Mouse (Mus musculus): ENCODE results near the gene Slc25a29. TPM values are rescaled to one million over a fixed set of nuclear protein-coding genes. Genes with fewer than 3 reads are reported as not detected.

Slc25a29 gene
- polyA plus RNA-seq, 1 experiment = 5.5 TPM

GRCm38 (mm10) chr12:108785161-108785560 lies 50.5 kb downstream of the Slc25a29 start:
- Histone ChIP-seq H3K79me2 (ENCODE audit: control insufficient read depth, insufficient read depth) (peaks cover 64% of the 10 kb centered on the region), H3K79me3 (ENCODE audit: low read depth) (peaks cover 63% of the 10 kb centered on the region), H3K27me3 (ENCODE audit: control insufficient read depth, insufficient read depth, insufficient read length) (no peaks in the 10 kb centered on the region), H3K4me3 (ENCODE audit: insufficient read depth, poor library complexity, severe bottlenecking) (no peak overlapping the region), H3K36me3 (ENCODE audit: control insufficient read depth, insufficient read depth) (peaks cover 9% of the 10 kb centered on the region), H3ac (ENCODE audit: control insufficient read depth, insufficient read length, low read depth) (no peak overlapping the region)
- TF ChIP-seq MYOD1 (IDR thresholded peaks at IDR 0.05; ENCODE audit: control insufficient read depth, insufficient read length, low read depth) = no peak
- no peak for TF ChIP-seq FOSL1 (IDR thresholded peaks at IDR 0.05; ENCODE audit: insufficient read depth, low read length, poor library complexity, severe bottlenecking)
- TF ChIP-seq MAX (IDR thresholded peaks at IDR 0.05) = no peak
- no peak for TF ChIP-seq CTCF (IDR thresholded peaks at IDR 0.05; ENCODE audit: control insufficient read depth, insufficient read depth, insufficient read length)
- no peak for TF ChIP-seq USF1 (IDR thresholded peaks at IDR 0.05; ENCODE audit: low read depth)
- TF ChIP-seq CEBPB (IDR thresholded peaks at IDR 0.05; ENCODE audit: low read depth) = no peak
- no peak for TF ChIP-seq MYOG (IDR thresholded peaks at IDR 0.05; ENCODE audit: control insufficient read depth, extremely low read depth, insufficient read length)

DNA sequence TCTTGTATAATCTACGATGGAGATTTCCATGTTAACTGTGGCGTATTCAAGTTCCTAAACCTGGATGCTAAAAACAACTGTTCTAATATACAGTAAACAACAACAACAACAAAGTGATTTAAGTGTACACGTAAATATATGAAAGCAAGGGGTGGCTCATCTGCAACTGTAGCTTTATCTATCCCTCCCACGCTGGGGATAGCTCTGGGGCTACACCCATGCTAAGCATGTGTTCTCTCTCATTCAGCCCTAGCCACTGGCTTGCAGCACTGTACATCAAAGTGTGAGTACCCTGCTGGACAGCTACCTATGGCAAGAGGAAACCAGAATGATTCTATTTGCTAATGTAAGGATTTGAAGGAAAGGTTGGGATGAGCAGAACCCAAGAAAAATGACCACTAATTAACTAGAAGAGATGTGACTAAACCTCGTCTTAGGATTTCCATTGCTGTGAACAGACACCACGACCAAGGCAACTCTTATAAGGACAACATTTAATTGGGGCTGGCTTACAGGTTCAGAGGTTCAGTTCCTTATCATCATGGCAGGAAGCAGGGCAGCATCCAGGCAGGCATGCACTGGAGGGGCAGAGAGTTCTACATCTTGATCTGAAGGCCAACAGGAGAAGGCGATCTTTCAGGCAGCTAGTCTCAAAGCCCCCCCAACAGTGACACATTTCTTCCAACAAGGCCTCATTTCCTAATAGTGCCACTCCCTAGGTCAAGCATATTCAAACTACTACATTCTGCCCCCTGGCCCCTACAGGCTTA lies 55.4 kb downstream of the Slc25a29 start:
- Histone ChIP-seq H3ac (ENCODE audit: control insufficient read depth, insufficient read length, low read depth) (no peak overlapping the region), H3K79me3 (ENCODE audit: low read depth) (peaks cover 19% of the 10 kb centered on the region), H3K4me3 (ENCODE audit: insufficient read depth, poor library complexity, severe bottlenecking) (no peak overlapping the region), H3K79me2 (ENCODE audit: control insufficient read depth, insufficient read depth) (peaks cover 16% of the 10 kb centered on the region), H3K27me3 (ENCODE audit: control insufficient read depth, insufficient read depth, insufficient read length) (no peaks in the 10 kb centered on the region), H3K36me3 (ENCODE audit: control insufficient read depth, insufficient read depth) (peaks cover 18% of the 10 kb centered on the region)
- no peak for TF ChIP-seq CTCF (IDR thresholded peaks at IDR 0.05; ENCODE audit: control insufficient read depth, insufficient read depth, insufficient read length)
- no peak for TF ChIP-seq FOSL1 (IDR thresholded peaks at IDR 0.05; ENCODE audit: insufficient read depth, low read length, poor library complexity, severe bottlenecking)
- no peak for TF ChIP-seq MAX (IDR thresholded peaks at IDR 0.05)
- TF ChIP-seq USF1 (IDR thresholded peaks at IDR 0.05; ENCODE audit: low read depth) = no peak
- TF ChIP-seq MYOG (IDR thresholded peaks at IDR 0.05; ENCODE audit: control insufficient read depth, extremely low read depth, insufficient read length) = no peak
- no peak for TF ChIP-seq MYOD1 (IDR thresholded peaks at IDR 0.05; ENCODE audit: control insufficient read depth, insufficient read length, low read depth)
- no peak for TF ChIP-seq CEBPB (IDR thresholded peaks at IDR 0.05; ENCODE audit: low read depth)

Small RNA genes within 50 kb of the gene (microRNA-seq; reads per million reads assigned to microRNA genes)
- gene Mir345 (ENCODE audit: borderline microRNAs expressed) = 219 reads per million, percentile 79 among the genes with 10 or more reads in this experiment

Other genes starting within 250 kb of the Slc25a29 start
- 0.22 TPM for gene Degs2, start 133.6 kb downstream of the Slc25a29 start, polyA plus RNA-seq (2012; fragmentation: generic; extraction: Trizol)
- 13.9 TPM for gene Yy1, start 42.9 kb downstream of the Slc25a29 start, polyA plus RNA-seq (2012; fragmentation: generic; extraction: Trizol)
- 2.4 TPM for gene Slc25a47, start 163 bp upstream of the Slc25a29 start, polyA plus RNA-seq (2012; fragmentation: generic; extraction: Trizol)
- 9.4 TPM for gene Wdr25, start 57.7 kb upstream of the Slc25a29 start, polyA plus RNA-seq (2012; fragmentation: generic; extraction: Trizol)
- gene Wars, start 58.3 kb upstream of the Slc25a29 start, polyA plus RNA-seq (2012; fragmentation: generic; extraction: Trizol) = 65.8 TPM
- 0.11 TPM for gene Begain, start 232.3 kb upstream of the Slc25a29 start, polyA plus RNA-seq (2012; fragmentation: generic; extraction: Trizol)